Mouse (Mus musculus) hindbrain, embryonic 15.5 days (tissue): ENCODE data around the gene Acd. TPM values are rescaled to one million over a fixed set of nuclear protein-coding genes. Genes with fewer than 3 reads are reported as not detected.
A peak's percentile ranks its signal among the peaks of the same experiment; 100 is the strongest.

Source experiments
- ATAC-seq: fragments of 200-750 bp; cut with Nextera tagmentation; 2 replicates; pipeline ENCODE4 v1.8.0; 2017; ENCODE audit warnings: low read depth, moderate number of reproducible peaks, moderate TSS enrichment; ENCODE audit not compliant: low FRiP score
- H3K27ac ChIP-seq: fragments of 300-500 bp; sonication (generic); replicated peaks from 2 replicates; pipeline ENCODE4 v1.5.1; 2015; ENCODE audit warnings: mild to moderate bottlenecking, inconsistent platforms
- H3K27me3 ChIP-seq: fragments of 300-500 bp; sonication (generic); 2 replicates; pipeline ENCODE4 v1.6.1; 2015; ENCODE audit warnings: control low read depth, inconsistent platforms
- H3K36me3 ChIP-seq: fragments of 300-500 bp; sonication (generic); 2 replicates; pipeline ENCODE4 v1.6.1; 2015; ENCODE audit warnings: control low read depth, inconsistent platforms
- H3K4me1 ChIP-seq: fragments of 300-500 bp; sonication (generic); replicated peaks from 2 replicates; pipeline ENCODE4 v1.6.1; 2015; ENCODE audit warnings: control low read depth, inconsistent platforms
- H3K4me2 ChIP-seq: fragments of 300-500 bp; sonication (generic); 2 replicates; pipeline ENCODE4 v1.6.1; 2015; ENCODE audit warnings: moderate library complexity, mild to moderate bottlenecking, inconsistent platforms
- H3K4me3 ChIP-seq: fragments of 300-500 bp; sonication (generic); 2 replicates; pipeline ENCODE4 v1.5.1; 2015; ENCODE audit warnings: mild to moderate bottlenecking, inconsistent platforms
- H3K9ac ChIP-seq: fragments of 300-500 bp; sonication (generic); 2 replicates; pipeline ENCODE4 v1.6.1; 2015; ENCODE audit warnings: inconsistent platforms
- H3K9me3 ChIP-seq: fragments of 300-500 bp; sonication (generic); 2 replicates; pipeline ENCODE4 v1.6.1; 2016; ENCODE audit warnings: control low read depth, inconsistent platforms
- WGBS: fragments of 180-500 bp; shearing (Covaris S2); methylation state at CpG from one replicate; pipeline ENCODE4 v1.1.7; 2015; 5-methylcytosine and 5-hydroxymethylcytosine counted together
- polyA plus RNA-seq: library from polyadenylated mRNA; unstranded; fragments of >200 nt; fragmentation: Nextera tagmentation; extraction: Ambion mirVana; gene quantifications from 2 replicates; pipeline ENCODE4 v1.2.1, GENCODE M21; 2015

The Acd gene
- polyA plus RNA-seq, 1 experiment from 2014 or later, result 92.6 TPM

DNA sequence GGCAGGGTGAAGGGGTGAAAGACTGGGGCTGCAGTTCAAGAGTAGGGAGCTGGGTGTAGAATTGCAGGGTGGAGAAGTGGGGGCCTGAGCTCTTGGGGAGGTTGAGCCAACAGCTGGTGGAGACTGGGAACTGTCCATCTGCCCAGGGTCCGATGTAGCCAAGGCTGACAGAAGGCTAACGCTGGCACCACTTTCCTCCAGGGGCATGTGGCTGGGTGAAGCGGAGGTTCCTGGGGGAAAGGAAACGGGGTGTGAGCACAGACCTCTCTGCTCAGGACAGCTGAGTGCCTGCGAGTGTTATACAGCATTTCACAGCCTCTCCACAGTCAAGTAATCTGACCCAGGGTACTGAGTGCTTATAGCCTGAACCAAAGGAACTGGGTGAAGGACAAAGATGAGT lies 2.2 kb downstream of the Acd start:
- no peak overlapping the region for H3K27ac ChIP-seq
- WGBS, result 92% methylated on average over 5 of the region's 5 CpGs
- no peak for ATAC-seq
- no peak overlapping the region for H3K4me2 ChIP-seq
- no peak overlapping the region for H3K4me3 ChIP-seq
- no peaks in the 10 kb centered on the region for H3K9me3 ChIP-seq
- H3K36me3 ChIP-seq, result peaks cover 41% of the 10 kb centered on the region
- no peak overlapping the region for H3K9ac ChIP-seq
- H3K4me1 ChIP-seq, result peaks cover 51% of the 10 kb centered on the region
- H3K27me3 ChIP-seq, result no peaks in the 10 kb centered on the region

DNA sequence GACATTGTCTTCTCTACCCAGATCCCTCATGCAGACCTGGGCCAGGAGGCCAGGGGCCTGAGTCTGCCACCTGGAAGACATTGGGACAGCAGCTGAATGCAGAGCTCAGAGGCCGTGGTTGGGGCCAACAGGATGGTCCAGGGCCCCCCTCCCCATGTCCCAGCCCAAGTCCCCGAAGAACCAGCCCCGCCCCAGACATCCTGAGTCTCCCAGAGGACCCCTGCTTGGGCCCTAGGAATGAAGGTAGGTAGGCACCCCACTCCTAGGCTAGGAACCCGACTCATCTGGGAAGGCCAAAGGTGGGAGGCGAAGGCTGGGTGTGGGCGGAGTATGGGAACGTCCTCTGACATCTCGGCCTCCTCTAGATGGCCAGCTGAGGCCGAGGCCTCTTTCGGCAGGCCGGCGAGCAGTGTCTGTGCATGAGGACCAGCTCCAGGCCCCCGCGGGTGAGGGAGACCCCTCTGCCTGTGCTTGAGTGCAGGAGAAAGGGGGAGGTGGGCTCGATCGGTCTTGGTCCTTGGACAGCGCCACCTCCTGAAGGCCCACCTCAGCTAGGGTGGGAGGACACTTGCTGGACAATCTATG lies 3.6 kb downstream of the Acd start:
- H3K4me3 ChIP-seq, result no peak overlapping the region
- H3K27me3 ChIP-seq, result no peaks in the 10 kb centered on the region
- H3K9me3 ChIP-seq, result no peaks in the 10 kb centered on the region
- H3K4me1 ChIP-seq, result peaks cover 43% of the 10 kb centered on the region
- no peak overlapping the region for H3K27ac ChIP-seq
- 94% methylated on average over 17 of the region's 17 CpGs for WGBS
- H3K9ac ChIP-seq, result no peak overlapping the region
- peaks cover 35% of the 10 kb centered on the region for H3K36me3 ChIP-seq
- H3K4me2 ChIP-seq, result no peak overlapping the region
- ATAC-seq, result no peak

DNA sequence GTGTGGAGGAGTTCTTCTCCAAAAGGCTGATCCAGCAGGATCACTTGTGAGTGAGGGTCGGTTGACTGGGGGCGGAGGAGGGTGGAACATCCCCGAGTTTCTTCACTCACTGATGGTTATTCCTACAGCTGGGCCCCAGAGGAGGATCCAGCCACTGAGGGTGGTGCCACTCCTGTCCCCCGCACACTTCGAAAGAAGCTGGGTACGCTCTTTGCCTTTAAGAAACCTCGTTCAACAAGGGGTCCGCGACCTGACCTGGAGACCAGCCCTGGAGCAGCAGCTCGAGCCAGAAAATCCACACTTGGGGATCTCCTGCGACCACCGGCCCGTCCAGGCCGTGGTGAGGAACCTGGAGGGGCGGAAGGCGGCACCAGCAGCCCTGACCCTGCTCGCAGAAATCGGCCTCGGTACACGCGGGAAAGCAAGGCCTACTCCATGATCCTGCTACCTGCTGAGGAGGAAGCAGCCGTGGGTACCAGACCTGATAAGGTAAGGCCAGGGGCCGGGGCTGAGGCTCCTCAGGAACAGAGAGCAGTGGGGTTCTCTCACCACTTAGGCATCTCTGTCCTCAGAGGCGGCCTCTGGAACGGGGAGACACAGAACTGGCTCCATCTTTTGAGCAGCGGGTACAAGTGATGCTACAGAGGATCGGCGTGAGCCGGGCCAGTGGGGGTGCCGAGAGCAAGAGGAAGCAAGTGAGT lies 5.7 kb downstream of the Acd start:
- Histone ChIP-seq H3K36me3 (peaks cover 35% of the 10 kb centered on the region), H3K9ac (peak overlapping the region; percentile 91), H3K27me3 (no peaks in the 10 kb centered on the region), H3K4me1 (peaks cover 34% of the 10 kb centered on the region), H3K9me3 (no peaks in the 10 kb centered on the region), H3K4me2 (peak overlapping the region; percentile 89), H3K4me3 (peak overlapping the region; percentile 89), H3K27ac (peak overlapping the region; percentile 93)
- 81% methylated on average over 30 of the region's 30 CpGs for WGBS
- no peak for ATAC-seq

DNA sequence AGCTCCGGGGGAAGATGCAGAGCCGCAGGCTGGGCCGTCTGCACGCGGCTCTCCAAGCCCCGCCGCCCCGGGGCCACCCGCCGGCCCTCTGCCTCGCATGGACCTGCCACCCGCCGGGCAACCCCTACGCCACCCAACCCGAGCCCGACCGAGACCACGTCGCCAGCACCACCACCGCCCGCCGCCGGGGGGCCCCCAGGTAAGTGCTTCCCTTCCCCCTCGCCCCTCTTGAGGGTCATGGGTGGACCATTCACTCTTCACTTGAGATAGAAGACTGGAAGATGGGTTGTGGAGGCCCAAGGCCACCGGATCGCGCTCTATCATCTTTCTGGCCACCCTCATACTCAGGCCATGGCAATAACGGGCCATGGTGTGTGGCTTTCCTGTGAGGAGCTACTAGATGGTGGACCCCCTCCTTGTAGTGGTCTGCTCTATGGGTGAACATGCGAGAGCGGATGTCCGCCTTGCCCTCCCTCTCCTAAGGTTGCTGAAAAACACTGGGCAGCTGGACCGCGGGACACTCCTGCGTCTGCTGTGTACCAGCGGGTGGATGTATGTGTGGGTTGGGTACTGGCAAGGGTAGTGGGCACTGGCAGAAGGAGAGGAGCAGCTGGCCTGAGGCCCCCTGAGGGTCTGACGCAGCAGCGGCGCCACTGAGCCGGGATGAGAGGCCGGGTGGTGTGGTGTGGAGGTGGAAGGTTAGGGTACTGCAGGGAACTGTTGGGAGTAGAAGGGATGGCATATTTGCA lies 6.7 kb downstream of the Acd start:
- Histone ChIP-seq H3K4me1 (peaks cover 24% of the 10 kb centered on the region), H3K4me3 (peak overlapping the region; percentile 89), H3K27me3 (no peaks in the 10 kb centered on the region), H3K4me2 (peak overlapping the region; percentile 89), H3K27ac (peak overlapping the region; percentile 93), H3K9me3 (no peaks in the 10 kb centered on the region), H3K9ac (peak overlapping the region; percentile 91), H3K36me3 (peaks cover 35% of the 10 kb centered on the region)
- WGBS, result 3% methylated on average over 39 of the region's 40 CpGs
- ATAC-seq, result peak; percentile 50

DNA sequence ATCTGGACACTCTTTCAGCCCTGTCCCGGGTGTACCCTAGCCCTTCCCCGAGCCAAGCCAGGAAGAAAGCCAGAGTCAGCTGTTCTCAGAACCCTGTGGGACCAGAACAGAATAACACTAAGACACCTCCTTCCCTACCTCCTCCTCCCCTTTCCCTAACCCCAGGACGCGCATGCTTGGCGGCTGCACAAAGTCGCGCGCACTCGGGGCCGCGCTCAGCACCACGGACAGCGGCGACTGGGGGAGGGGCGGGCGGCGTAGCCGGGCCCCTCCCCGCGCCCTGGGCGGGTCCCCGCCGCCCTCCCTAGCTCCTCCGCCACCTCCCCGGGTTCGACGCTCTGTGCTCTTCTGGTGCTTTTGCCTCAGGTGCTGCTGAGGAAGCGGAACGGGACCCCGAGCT lies 7.3 kb downstream of the Acd start:
- ATAC-seq, result peak; percentile 72
- H3K4me3 ChIP-seq, result peak overlapping the region; percentile 89
- no peaks in the 10 kb centered on the region for H3K9me3 ChIP-seq
- 2% methylated on average over 24 of the region's 30 CpGs for WGBS
- peak overlapping the region; percentile 93 for H3K27ac ChIP-seq
- peaks cover 32% of the 10 kb centered on the region for H3K36me3 ChIP-seq
- peaks cover 23% of the 10 kb centered on the region for H3K4me1 ChIP-seq
- H3K9ac ChIP-seq, result peak overlapping the region; percentile 91
- peak overlapping the region; percentile 89 for H3K4me2 ChIP-seq
- H3K27me3 ChIP-seq, result no peaks in the 10 kb centered on the region

DNA sequence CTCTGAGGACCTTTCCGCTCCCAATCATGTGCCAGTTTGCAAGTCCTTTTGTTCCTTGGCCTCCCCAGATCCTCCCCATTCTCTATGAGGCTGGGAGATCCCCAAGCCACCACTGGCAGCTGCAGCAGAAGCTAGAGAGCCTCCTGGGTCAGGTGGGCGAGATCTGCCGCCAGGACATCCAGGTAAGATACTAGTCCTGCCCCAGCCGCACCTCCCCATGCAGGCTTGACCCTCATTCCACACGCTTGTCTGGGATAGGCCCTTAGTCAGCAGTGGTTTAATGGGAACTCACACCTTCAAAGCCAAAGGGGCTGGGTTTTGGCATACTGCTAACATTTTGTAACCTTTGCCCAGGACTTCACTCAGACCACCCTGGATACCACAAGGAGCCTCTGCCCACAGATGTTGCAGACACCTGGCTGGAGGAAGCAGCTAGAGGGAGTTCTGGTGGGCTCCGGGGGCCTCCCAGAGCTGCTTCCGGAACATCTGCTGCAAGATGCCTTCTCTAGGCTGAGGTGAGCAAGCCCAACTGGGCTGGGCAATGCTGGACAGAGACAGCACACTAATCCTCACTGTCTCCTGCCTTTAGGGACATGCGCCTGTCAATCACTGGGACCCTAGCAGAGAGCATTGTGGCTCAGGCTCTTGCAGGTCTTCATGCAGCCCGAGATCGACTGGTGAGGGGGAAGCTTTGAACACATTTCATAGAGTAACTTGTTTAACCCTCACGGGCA lies 8.3 kb downstream of the Acd start:
- peaks cover 23% of the 10 kb centered on the region for H3K4me1 ChIP-seq
- H3K4me2 ChIP-seq, result no peak overlapping the region
- H3K36me3 ChIP-seq, result peaks cover 22% of the 10 kb centered on the region
- H3K27ac ChIP-seq, result 0 out of 2 replicates have a peak overlapping the region, but pooled peaks have one; percentile 93
- no peak overlapping the region for H3K9ac ChIP-seq
- H3K4me3 ChIP-seq, result no peak overlapping the region
- WGBS, result 95% methylated on average over 11 of the region's 11 CpGs
- no peaks in the 10 kb centered on the region for H3K27me3 ChIP-seq
- no peak for ATAC-seq
- no peaks in the 10 kb centered on the region for H3K9me3 ChIP-seq

DNA sequence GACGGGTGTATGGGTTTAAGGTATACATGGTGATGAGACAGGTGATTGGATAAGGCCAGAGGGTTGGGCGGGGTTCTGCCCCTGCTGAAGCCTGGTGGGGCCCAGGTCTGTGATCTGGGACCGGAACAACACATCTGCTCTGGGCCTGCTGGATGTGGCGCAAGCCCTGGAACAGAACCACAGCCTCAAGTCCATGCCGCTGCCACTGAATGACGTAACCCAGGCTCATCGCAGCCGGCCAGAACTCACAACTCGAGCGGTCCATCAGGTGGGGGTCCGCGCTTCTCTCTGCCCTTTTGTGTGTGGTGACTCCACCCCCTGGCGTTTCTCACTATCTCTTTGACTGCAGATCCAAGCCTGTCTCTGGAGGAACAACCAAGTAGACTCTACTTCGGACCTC lies 9.9 kb downstream of the Acd start:
- Histone ChIP-seq H3K27ac (no peak overlapping the region), H3K9me3 (no peaks in the 10 kb centered on the region), H3K9ac (no peak overlapping the region), H3K36me3 (peaks cover 6% of the 10 kb centered on the region), H3K27me3 (no peaks in the 10 kb centered on the region), H3K4me3 (no peak overlapping the region), H3K4me1 (peaks cover 24% of the 10 kb centered on the region), H3K4me2 (no peak overlapping the region)
- 87% methylated on average over 14 of the region's 14 CpGs for WGBS
- no peak for ATAC-seq

DNA sequence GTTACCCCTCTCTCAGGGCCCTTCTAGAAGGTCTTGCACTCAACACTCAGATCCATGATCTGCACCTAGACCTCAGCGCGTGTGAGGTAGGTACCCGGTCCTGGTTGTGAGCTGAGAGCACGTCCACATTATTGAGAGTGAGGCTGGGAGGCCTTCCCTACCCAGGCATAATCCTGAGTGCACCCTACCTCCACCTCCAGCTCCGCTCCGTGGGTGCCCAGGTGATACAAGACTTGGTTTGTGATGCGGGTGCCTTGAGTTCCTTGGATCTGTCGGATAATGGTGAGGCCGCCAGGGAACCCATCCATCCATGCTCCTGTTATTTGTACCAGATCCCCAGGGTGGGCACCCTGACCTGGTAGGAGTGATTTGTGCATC lies 10.9 kb downstream of the Acd start:
- ATAC-seq, result no peak
- WGBS, result 93% methylated on average over 9 of the region's 9 CpGs
- H3K27me3 ChIP-seq, result no peaks in the 10 kb centered on the region
- no peaks in the 10 kb centered on the region for H3K9me3 ChIP-seq
- no peak overlapping the region for H3K4me2 ChIP-seq
- H3K4me3 ChIP-seq, result no peak overlapping the region
- H3K36me3 ChIP-seq, result no peaks in the 10 kb centered on the region
- no peak overlapping the region for H3K9ac ChIP-seq
- no peak overlapping the region for H3K27ac ChIP-seq
- peaks cover 19% of the 10 kb centered on the region for H3K4me1 ChIP-seq

DNA sequence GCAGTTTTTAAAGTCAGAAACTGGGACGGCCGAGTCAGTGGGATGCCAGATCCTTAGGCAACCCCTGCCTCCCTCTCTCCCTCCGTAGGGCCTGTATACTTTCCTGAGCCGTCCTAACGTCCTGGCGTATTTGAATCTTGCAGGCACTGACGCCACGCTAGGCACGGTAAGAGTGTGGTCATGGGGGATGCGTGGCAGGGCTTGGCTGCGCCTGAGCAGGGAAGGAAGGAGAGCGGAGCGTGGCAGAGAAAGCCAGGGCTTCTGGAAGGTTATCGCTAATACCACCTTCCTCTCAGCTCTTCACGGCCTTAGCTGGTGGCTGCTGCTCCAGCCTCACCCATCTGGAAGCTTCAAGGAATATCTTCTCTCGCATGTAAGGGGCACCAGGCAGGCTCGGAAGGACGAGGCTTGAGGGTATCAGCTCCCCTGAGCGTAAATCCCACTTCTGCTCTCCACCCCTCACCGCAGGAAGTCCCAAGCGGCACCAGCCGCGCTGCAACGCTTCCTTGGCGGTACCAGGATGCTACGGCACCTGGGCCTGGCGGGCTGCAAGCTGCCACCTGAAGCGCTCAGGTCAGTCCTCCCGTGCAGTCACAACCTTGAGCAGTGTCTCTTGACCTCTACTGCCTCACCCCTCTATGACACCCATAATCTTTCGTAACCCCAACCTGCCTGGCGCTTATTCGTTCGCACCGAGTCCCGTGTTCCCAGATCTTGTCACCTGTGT lies 11.5 kb downstream of the Acd start:
- Histone ChIP-seq H3K4me3 (no peak overlapping the region), H3K27me3 (no peaks in the 10 kb centered on the region), H3K4me2 (no peak overlapping the region), H3K36me3 (no peaks in the 10 kb centered on the region), H3K4me1 (peaks cover 14% of the 10 kb centered on the region), H3K27ac (no peak overlapping the region), H3K9ac (no peak overlapping the region), H3K9me3 (no peaks in the 10 kb centered on the region)
- ATAC-seq, result no peak
- 62% methylated on average over 35 of the region's 35 CpGs for WGBS

DNA sequence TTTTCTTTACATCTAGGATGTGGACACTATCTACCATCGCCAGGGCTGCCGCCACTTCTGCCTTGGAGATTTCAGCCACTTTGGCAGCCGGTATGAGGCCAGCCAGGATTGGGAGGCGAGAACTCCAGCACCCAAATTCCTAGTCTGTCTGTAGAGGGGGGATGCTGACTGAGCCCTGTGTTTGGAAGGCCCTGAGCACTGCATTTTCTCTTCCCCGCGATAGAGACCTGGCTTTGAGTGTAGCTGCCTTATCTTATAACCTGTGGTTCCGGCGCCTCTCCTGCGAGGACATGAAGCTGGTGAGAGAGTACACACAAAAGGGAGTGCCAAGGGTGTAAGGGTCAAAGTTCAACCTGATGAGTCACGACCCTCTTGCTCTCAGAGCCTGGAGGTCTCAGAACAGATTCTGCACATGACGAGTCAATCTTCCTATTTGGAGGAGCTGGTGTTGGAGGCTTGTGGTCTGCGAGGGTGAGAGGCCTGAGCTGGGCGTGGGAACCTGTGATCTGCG lies 12.6 kb downstream of the Acd start:
- WGBS, result 71% methylated on average over 14 of the region's 14 CpGs

DNA sequence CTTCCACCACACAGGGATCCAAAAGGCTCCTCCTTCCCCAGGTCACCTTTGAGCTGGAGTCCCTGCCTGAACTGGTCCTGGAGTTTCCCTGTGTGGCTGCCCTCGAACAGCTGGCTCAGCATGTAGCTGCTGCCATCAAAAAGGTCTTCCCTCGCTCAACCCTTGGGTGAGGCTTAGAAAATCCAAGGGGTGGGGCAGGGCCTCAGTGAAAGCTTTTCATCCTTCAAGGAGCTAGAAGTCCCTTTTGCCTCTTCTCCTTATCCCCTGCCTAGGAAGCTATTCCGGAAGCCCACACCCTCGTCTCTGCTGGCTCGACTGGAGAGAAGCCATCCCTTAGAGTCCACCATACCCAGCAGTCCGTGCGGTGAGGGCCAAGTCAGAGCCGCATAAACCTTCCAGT lies 13.4 kb downstream of the Acd start:
- H3K4me2 ChIP-seq, result no peak overlapping the region
- no peak overlapping the region for H3K4me3 ChIP-seq
- H3K9ac ChIP-seq, result no peak overlapping the region
- 66% methylated on average over 8 of the region's 8 CpGs for WGBS
- 0 out of 2 replicates have a peak, but pooled peaks cover 5% of the 10 kb centered on the region for H3K4me1 ChIP-seq
- peaks cover 12% of the 10 kb centered on the region for H3K36me3 ChIP-seq
- H3K27ac ChIP-seq, result no peak overlapping the region
- no peaks in the 10 kb centered on the region for H3K27me3 ChIP-seq
- no peak for ATAC-seq
- no peaks in the 10 kb centered on the region for H3K9me3 ChIP-seq

More for the DNA sequence above, 12.6 kb downstream of the Acd start:
- Histone ChIP-seq H3K27me3 (no peaks in the 10 kb centered on the region), H3K9me3 (no peaks in the 10 kb centered on the region), H3K4me1 (0 out of 2 replicates have a peak, but pooled peaks cover 5% of the 10 kb centered on the region), H3K9ac (no peak overlapping the region), H3K4me3 (no peak overlapping the region), H3K4me2 (no peak overlapping the region), H3K27ac (no peak overlapping the region), H3K36me3 (peaks cover 4% of the 10 kb centered on the region; the same call in 1 of the 2 replicates)
- no peak for ATAC-seq
